Mouse (Mus musculus) bone marrow macrophage, adult 2 months (primary cell): Measurements from ENCODE around the gene Tango6.

Experiments
- CTCF ChIP-seq: IDR thresholded peaks from 2 replicates; pipeline ENCODE4 v1.5.1; 2012; ENCODE audit warnings: low read depth, mild to moderate bottlenecking, low read length, moderate library complexity
- POLR2A ChIP-seq: IDR thresholded peaks from 2 replicates; pipeline ENCODE4 v1.6.1; 2012; ENCODE audit warnings: mild to moderate bottlenecking, low read depth, low read length, borderline replicate concordance

DNA sequence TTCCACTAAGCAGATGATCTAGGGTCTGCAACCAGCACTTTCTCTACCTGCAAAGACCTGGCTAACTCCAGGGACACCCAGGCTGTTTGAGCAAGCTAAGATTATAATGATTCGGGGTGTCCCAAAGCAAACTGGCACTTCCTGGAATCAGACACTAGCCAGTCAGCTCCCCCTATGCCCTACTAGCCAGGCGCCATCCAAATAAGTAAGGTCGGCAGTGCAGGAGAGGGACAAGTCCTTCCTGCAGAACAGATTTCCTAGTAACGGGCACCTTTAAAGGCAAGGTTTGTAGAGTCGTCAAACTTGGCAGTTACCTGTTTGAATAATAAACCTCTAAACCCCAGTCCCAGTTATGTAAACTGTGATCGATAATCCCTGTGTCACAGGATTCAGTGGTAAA, 155.9 kb downstream of the Tango6 start:
- TF ChIP-seq CTCF (no peak), POLR2A (no peak)
